Mouse (Mus musculus): ENCODE measurements at regions not wholly inside any gene's neighbourhood (a gene's known extent, or its start where the extent isn't known, plus 50 kb on each side); places are given as distances from the start of the nearest gene placed in this dataset.

GRCm38 (mm10) chr11:12757677-12758076, 292.9 kb upstream of the Cobl start:
- intact Hi-C loops (cut with DNase I), result no loop called here
- DNase-seq (ENCODE audit: low spot score in 2 of 2), result no peak

- peak in 1 of 2 experiments; percentile 74 for DNase-seq (ENCODE audit: low spot score in 2 of 2)
- intact Hi-C loops (cut with DNase I), result no loop called here
Observed at GRCm38 (mm10) chr11:12750016-12750415, 285.3 kb upstream of the Cobl start.

- intact Hi-C loops (cut with DNase I), result loop anchor here (10.0 kb wide), 4 partner anchors 164 to 856 kb away; no protein-coding TSS in a partner anchor
- DNase-seq (ENCODE audit: low spot score in 2 of 2), result peak; percentile 15 to 87
Observed at GRCm38 (mm10) chr11:12749245-12749644, 284.5 kb upstream of the Cobl start.

GRCm38 (mm10) chr11:12742159-12742523, 277.4 kb upstream of the Cobl start:
- intact Hi-C loops (cut with DNase I), result loop anchor here (5.0 to 10.0 kb wide), 7 partner anchors 70 to 863 kb away; no protein-coding TSS in a partner anchor
- peak; percentile 43 to 92 for DNase-seq (ENCODE audit: low spot score in 2 of 2)

GRCm38 (mm10) chr11:12741418-12742158, 276.8 kb upstream of the Cobl start:
- intact Hi-C loops (cut with DNase I), result loop anchor here (5.0 to 10.0 kb wide), 7 partner anchors 71 to 863 kb away; no protein-coding TSS in a partner anchor
- peak in 1 of 2 experiments; percentile 14 for DNase-seq (ENCODE audit: low spot score in 2 of 2)

GRCm38 (mm10) chr11:12734274-12734673, 269.5 kb upstream of the Cobl start:
- DNase-seq (ENCODE audit: low spot score in 2 of 2), result no peak
- intact Hi-C loops (cut with DNase I), result no loop called here

GRCm38 (mm10) chr11:12727293-12727692, 262.5 kb upstream of the Cobl start:
- DNase-seq (ENCODE audit: low spot score in 2 of 2), result no peak

GRCm38 (mm10) chr11:12726492-12726891, 261.7 kb upstream of the Cobl start:
- intact Hi-C loops (cut with DNase I), result no loop called here
- no peak for DNase-seq (ENCODE audit: low spot score in 2 of 2)

More at GRCm38 (mm10) chr11:12727293-12727692, 262.5 kb upstream of the Cobl start:
- intact Hi-C loops (cut with DNase I), result no loop called here

GRCm38 (mm10) chr11:12722320-12722719, 257.6 kb upstream of the Cobl start:
- no peak for DNase-seq (ENCODE audit: low spot score in 2 of 2)
- intact Hi-C loops (cut with DNase I), result no loop called here

- intact Hi-C loops (cut with DNase I), result no loop called here
- no peak for DNase-seq (ENCODE audit: low spot score in 2 of 2)
Observed at GRCm38 (mm10) chr11:12720169-12720568, 255.4 kb upstream of the Cobl start.

GRCm38 (mm10) chr11:12696321-12696720, 231.6 kb upstream of the Cobl start:
- intact Hi-C loops (cut with DNase I), result no loop called here
- DNase-seq (ENCODE audit: low spot score in 2 of 2), result no peak

- intact Hi-C loops (cut with DNase I), result no loop called here
- DNase-seq (ENCODE audit: low spot score in 2 of 2), result no peak
Observed at GRCm38 (mm10) chr11:12692836-12693235, 228.1 kb upstream of the Cobl start.

GRCm38 (mm10) chr11:12686717-12687116, 222.0 kb upstream of the Cobl start:
- no peak for DNase-seq (ENCODE audit: low spot score in 2 of 2)
- intact Hi-C loops (cut with DNase I), result no loop called here

GRCm38 (mm10) chr11:12661824-12662443, 197.2 kb upstream of the Cobl start:
- DNase-seq (ENCODE audit: low spot score in 2 of 2), result no peak
- intact Hi-C loops (cut with DNase I), result no loop called here

- intact Hi-C loops (cut with DNase I), result no loop called here
- DNase-seq (ENCODE audit: low spot score in 2 of 2), result no peak
Observed at GRCm38 (mm10) chr11:12658847-12659246, 194.1 kb upstream of the Cobl start.

- no peak for DNase-seq (ENCODE audit: low spot score in 2 of 2)
- intact Hi-C loops (cut with DNase I), result no loop called here
Observed at GRCm38 (mm10) chr11:12656450-12656849, 191.7 kb upstream of the Cobl start.
